Mouse (Mus musculus): Measurements from ENCODE around the gene Gm13090. TPM values are rescaled to one million over a fixed set of nuclear protein-coding genes. Genes with fewer than 3 reads are reported as not detected.

The Gm13090 gene
- polyA plus RNA-seq, 1 experiment from 2014 or later, result not detected

GRCm38 (mm10) chr4:151140368-151140982, 51.1 kb downstream of the Gm13090 start:
- H3K36me3 ChIP-seq, result peaks cover 7% of the 10 kb centered on the region; the same call in 1 of the 2 replicates
- WGBS, result 2% methylated on average over 20 of the region's 20 CpGs
- peak overlapping the region; percentile 58 for H3K4me2 ChIP-seq (replicated peaks)
- H3K27ac ChIP-seq, result peak overlapping the region; percentile 97
- peaks cover 15% of the 10 kb centered on the region for H3K9me3 ChIP-seq
- H3K4me1 ChIP-seq, result peaks cover 43% of the 10 kb centered on the region
- no peak overlapping the region for H3K4me3 ChIP-seq
- peak; percentile 73 for ATAC-seq (ENCODE audit: low FRiP score, low read depth)
- 0 out of 2 replicates have a peak, but pooled peaks cover 10% of the 10 kb centered on the region for H3K27me3 ChIP-seq (replicated peaks)
- H3K9ac ChIP-seq, result peak overlapping the region; percentile 48

Other genes with a start within 250 kb of the Gm13090 start
- gene Errfi1, start 235.7 kb upstream of the Gm13090 start, polyA plus RNA-seq (2016; fragmentation: Nextera tagmentation; extraction: Ambion mirVana), result 56.1 and 60.3 TPM in 2 replicates
- 371 and 380 TPM in 2 replicates for gene Park7, start 175.1 kb upstream of the Gm13090 start, polyA plus RNA-seq (2016; fragmentation: Nextera tagmentation; extraction: Ambion mirVana)
- 0.29 and 0.83 TPM in 2 replicates for gene Tnfrsf9, start 175.0 kb upstream of the Gm13090 start, polyA plus RNA-seq (2016; fragmentation: Nextera tagmentation; extraction: Ambion mirVana)
- 0.97 and 1.5 TPM in 2 replicates for gene Uts2, start 92.5 kb upstream of the Gm13090 start, polyA plus RNA-seq (2016; fragmentation: Nextera tagmentation; extraction: Ambion mirVana)
- 3.4 and 3.6 TPM in 2 replicates for gene Per3, start 44.9 kb upstream of the Gm13090 start, polyA plus RNA-seq (2016; fragmentation: Nextera tagmentation; extraction: Ambion mirVana)
- gene Vamp3, start 31.6 kb upstream of the Gm13090 start, polyA plus RNA-seq (2016; fragmentation: Nextera tagmentation; extraction: Ambion mirVana), result 65.4 and 70.7 TPM in 2 replicates